Mouse (Mus musculus) heart, adult 2 months (tissue): ENCODE measurements at regions not wholly inside any gene's neighbourhood (a gene's known extent, or its start where the extent isn't known, plus 50 kb on each side); places are given as distances from the start of the nearest gene placed in this dataset.

ENCODE experiments used
- CTCF ChIP-seq: fragments of 200-600 bp; IDR thresholded peaks from 2 replicates; pipeline ENCODE4 v1.8.1; 2022; ENCODE audit warnings: antibody characterized with exemption, mild to moderate bottlenecking, moderate library complexity
- POLR2A ChIP-seq: fragments of 200-500 bp; IDR thresholded peaks from 2 replicates; pipeline ENCODE4 v1.6.1; 2011; ENCODE audit warnings: mild to moderate bottlenecking, low read depth, low read length, control low read depth; ENCODE audit not compliant: insufficient read depth

DNA sequence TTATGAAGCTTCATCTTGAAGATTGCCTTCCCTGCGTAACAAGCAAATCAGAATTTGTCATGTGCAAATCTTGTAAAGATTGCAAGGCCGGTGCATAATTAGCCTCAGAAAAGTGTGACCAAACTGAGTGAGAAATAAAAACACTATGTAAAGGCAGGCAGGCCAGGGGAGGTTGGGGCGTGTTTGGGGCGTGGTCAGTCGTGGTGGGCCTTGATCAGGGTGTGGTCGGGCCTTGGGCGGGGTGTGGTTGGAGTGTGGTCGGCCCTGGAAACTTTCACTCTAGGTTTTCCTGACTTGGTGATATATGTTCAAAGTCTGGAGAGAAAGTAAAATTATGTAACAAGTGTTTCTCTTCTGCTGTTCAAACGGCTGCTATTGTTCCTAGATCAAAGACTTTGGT, 120.0 kb upstream of the Sox5 start:
- TF ChIP-seq CTCF (no peak), POLR2A (no peak)
